ENCODE assay signal across 12 mouse cellular contexts in the genomic region with DNA sequence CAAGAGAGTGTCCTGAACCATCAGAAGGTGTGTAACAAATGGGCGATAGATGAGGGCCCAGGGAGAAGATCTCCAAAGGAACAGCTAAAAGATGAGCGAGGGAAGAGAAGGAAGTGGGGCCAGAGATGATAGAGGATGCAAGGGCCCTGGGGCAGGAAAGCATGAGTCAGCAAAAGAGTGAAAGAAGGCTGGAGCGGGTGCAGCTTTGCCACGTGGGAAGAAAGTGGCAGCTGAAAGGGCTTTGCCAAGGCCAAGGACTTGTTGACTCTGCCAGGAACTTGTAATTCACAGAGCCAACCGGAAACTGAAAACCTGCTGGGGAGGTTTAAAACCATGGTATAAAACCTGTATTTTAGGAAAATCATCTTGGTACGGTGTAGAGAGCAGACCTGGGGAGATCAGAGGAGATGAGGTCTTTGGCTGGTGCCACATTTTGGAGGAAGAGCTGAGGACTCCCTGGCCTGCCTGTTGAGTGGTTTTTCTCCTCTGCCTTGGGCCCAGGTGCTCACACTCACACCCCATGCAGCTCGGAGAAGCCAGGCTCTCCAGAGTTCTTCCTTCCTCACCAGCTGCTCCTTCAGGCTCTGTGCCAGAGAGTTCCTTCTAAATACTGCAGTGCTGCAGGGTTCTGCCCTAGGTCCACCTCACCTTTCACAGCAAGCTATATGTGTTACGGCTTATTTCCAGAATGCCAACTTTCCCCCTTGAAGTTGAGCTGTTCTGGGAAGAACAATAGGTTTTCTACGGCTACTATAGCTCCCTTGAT. TPM values are rescaled to one million over a fixed set of nuclear protein-coding genes. Genes with fewer than 3 reads are reported as not detected.
DNase-seq lines count a peak whose midpoint lies in the region; ATAC-seq lines count a peak whose summit lies in the region.
"Had no signal": no experiment of that assay in that cellular context is flagged by ENCODE, and none has a peak within 500 bp of the region (broad histone marks: within the 10 kb centered on the region; RNA-seq: fewer than 3 reads in every experiment).

No protein-coding gene starts in this region.

- DNase-seq in cerebellum, postnatal 4 days (ENCODE audit: low spot score in 2 of 2) = no peak
- peak; percentile 37 for DNase-seq in left cerebral cortex, postnatal 4 days
- no peak for DNase-seq in left cerebral cortex, postnatal 14 days (ENCODE audit: low spot score in 2 of 2)
- peak; percentile 72 to 78 for DNase-seq in cerebellum, postnatal 25 days
- DNase-seq in neural tube, embryonic 10.5 days (ENCODE audit: extremely low spot score, low spot score) = no peak
- no peak for DNase-seq in c-Kit-positive CD71-positive TER-119-positive erythroid progenitor cells, embryonic 14.5 days (ENCODE audit: low spot score)
- DNase-seq: kidney, adult 8-10 months; lung, postnatal 14 days; right cerebral cortex, postnatal 4 days had no signal

- ATAC-seq in cerebellum, adult (ENCODE audit: insufficient number of reproducible peaks, low FRiP score, low TSS enrichment) = peak; percentile 45
- ATAC-seq in stomach, embryonic 14.5 days (ENCODE audit: insufficient number of reproducible peaks, insufficient read depth, low FRiP score, low read depth) = no peak

- 67% methylated on average over 9 of the region's 9 CpGs for WGBS in stomach, embryonic 14.5 days

- peaks cover 48% of the 10 kb centered on the region for H3K36me3 ChIP-seq in stomach, embryonic 14.5 days (ENCODE audit: control insufficient read depth, insufficient read depth, low read length)

- no peak overlapping the region for H3K9ac ChIP-seq in stomach, embryonic 14.5 days (replicated peaks; ENCODE audit: low read depth, low read length)
- H3K9ac ChIP-seq: embryonic facial prominence, embryonic 12.5 days had no signal

- 0 out of 2 replicates have a peak overlapping the region, but pooled peaks have one; percentile 28 for H3K27ac ChIP-seq in stomach, embryonic 14.5 days (ENCODE audit: low read length)
- H3K27ac ChIP-seq: embryonic facial prominence, embryonic 12.5 days had no signal

- H3K4me3 ChIP-seq in stomach, embryonic 14.5 days (ENCODE audit: low read depth, low read length) = no peak overlapping the region
- H3K4me3 ChIP-seq: embryonic facial prominence, embryonic 12.5 days had no signal

- H3K27me3 ChIP-seq in stomach, embryonic 14.5 days (ENCODE audit: control insufficient read depth, insufficient read depth, low read length) = no peaks in the 10 kb centered on the region
- H3K27me3 ChIP-seq: embryonic facial prominence, embryonic 12.5 days had no signal

- no peaks in the 10 kb centered on the region for H3K9me3 ChIP-seq in stomach, embryonic 14.5 days (ENCODE audit: control insufficient read depth, low read depth, low read length)
- H3K9me3 ChIP-seq: embryonic facial prominence, embryonic 12.5 days had no signal

- no peaks in the 10 kb centered on the region for H3K4me1 ChIP-seq in stomach, embryonic 14.5 days (ENCODE audit: control insufficient read depth, insufficient read depth, low read length)
- H3K4me1 ChIP-seq: embryonic facial prominence, embryonic 12.5 days had no signal

- intact Hi-C loops in left cerebral cortex, postnatal 4 days (cut with DNase I) = no loop called here
- intact Hi-C loops in left cerebral cortex, postnatal 14 days (cut with DNase I) = loop anchor here (5.0 kb wide), 2 partner anchors 54 to 91 kb away; a partner anchor contains a TSS

- H3K4me2 ChIP-seq in stomach, embryonic 14.5 days (replicated peaks; ENCODE audit: low read depth, low read length) = no peak overlapping the region
- H3K4me2 ChIP-seq: embryonic facial prominence, embryonic 12.5 days had no signal

RNA-seq across cellular contexts. Expression of a gene that starts 9.3 kb away (rescaled TPM):
- 10 to 100 TPM; 10.6 to 11.6 TPM for total RNA-seq in left cerebral cortex, postnatal 4 days (2021)
- total RNA-seq in left cerebral cortex, postnatal 14 days (2021) = 1 to 10 TPM; 9.5 to 9.9 TPM
- polyA plus RNA-seq in stomach, embryonic 14.5 days (2014; fragmentation: Nextera tagmentation; extraction: Ambion mirVana) = 11.0 and 14.0 TPM in 2 replicates

RNA-seq across cellular contexts. Expression of a gene that starts 54.6 kb away (rescaled TPM):
- 100 to 1,000 TPM; 185 to 200 TPM for total RNA-seq in left cerebral cortex, postnatal 4 days (2021)
- total RNA-seq in left cerebral cortex, postnatal 14 days (2021) = 100 to 1,000 TPM; 304 to 313 TPM
- 99.5 and 103 TPM in 2 replicates for polyA plus RNA-seq in stomach, embryonic 14.5 days (2014; fragmentation: Nextera tagmentation; extraction: Ambion mirVana)

Comparison
In these comparisons a context has a peak if more than half of its experiments do, and no peak if none do; other contexts are left out.
1. DNase-seq: peak in left cerebral cortex, postnatal 4 days (single experiment) and cerebellum, postnatal 25 days (2 of 2); none in cerebellum, postnatal 4 days (0 of 2), left cerebral cortex, postnatal 14 days (0 of 2), neural tube, embryonic 10.5 days (single experiment) and c-Kit-positive CD71-positive TER-119-positive erythroid progenitor cells, embryonic 14.5 days (single experiment).